8 mouse cellular contexts compared by ENCODE assay signal in the genomic region with DNA sequence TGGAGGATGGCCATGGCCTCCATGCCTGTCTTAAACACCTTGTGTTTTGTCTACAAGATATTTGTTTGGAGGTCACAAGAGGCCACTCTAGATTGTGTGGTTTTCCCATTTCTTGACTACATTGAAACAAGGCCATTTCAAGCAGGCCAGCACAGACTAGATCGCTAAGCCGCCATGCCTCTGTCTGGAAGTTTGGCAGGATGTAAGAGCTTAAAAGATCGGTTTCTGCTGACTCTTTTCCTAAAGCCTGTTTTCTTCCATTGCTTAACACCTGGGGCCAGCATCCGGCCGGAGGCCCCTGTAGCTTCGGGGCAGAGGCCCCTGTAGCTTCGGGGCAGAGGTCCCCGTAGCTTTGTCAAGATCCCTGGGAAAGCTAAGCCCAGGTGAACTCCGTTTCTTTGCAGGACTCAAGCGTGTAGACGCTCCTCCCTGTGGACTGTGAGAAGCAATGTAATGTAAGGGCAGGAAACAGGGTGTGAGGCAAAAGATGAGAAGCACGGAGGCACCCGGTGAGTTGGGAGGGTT.
A peak's percentile ranks its signal among the peaks of the same experiment; 100 is the strongest.
DNase-seq lines count a peak whose midpoint lies in the region; ATAC-seq lines count a peak whose summit lies in the region.

No protein-coding gene starts in this region.

- no peak overlapping the region for H3K9ac ChIP-seq in lung, embryonic 16.5 days (ENCODE audit: low read length)
- no peak overlapping the region for H3K9ac ChIP-seq in limb, embryonic 11.5 days (ENCODE audit: low read length)
- no peak overlapping the region for H3K9ac ChIP-seq in stomach, embryonic 14.5 days (replicated peaks; ENCODE audit: low read depth, low read length)

- H3K4me1 ChIP-seq in lung, embryonic 16.5 days (replicated peaks; ENCODE audit: control insufficient read depth, insufficient read depth, low read length): peaks cover 17% of the 10 kb centered on the region
- H3K4me1 ChIP-seq in limb, embryonic 11.5 days (ENCODE audit: control insufficient read depth, insufficient read depth, low read length): peaks cover 11% of the 10 kb centered on the region
- H3K4me1 ChIP-seq in stomach, embryonic 14.5 days (ENCODE audit: control insufficient read depth, insufficient read depth, low read length): peaks cover 21% of the 10 kb centered on the region

- H3K4me2 ChIP-seq in lung, embryonic 16.5 days (ENCODE audit: low read depth, low read length): peak overlapping the region; percentile 30; the same call in 1 of the 2 replicates
- H3K4me2 ChIP-seq in limb, embryonic 11.5 days (ENCODE audit: low read depth, severe bottlenecking): peak overlapping the region; percentile 11; the same call in 1 of the 2 replicates
- peak overlapping the region; percentile 36 for H3K4me2 ChIP-seq in stomach, embryonic 14.5 days (replicated peaks; ENCODE audit: low read depth, low read length)

- WGBS in lung, embryonic 16.5 days: 16% methylated on average over 13 of the region's 13 CpGs
- WGBS in limb, embryonic 11.5 days: 35% methylated on average over 13 of the region's 13 CpGs
- 16% methylated on average over 13 of the region's 13 CpGs for WGBS in stomach, embryonic 14.5 days

- H3K27me3 ChIP-seq in lung, embryonic 16.5 days (ENCODE audit: control insufficient read depth, insufficient read depth, low read depth, low read length): no peaks in the 10 kb centered on the region
- H3K27me3 ChIP-seq in limb, embryonic 11.5 days (ENCODE audit: control insufficient read depth, insufficient read depth, low read length): no peaks in the 10 kb centered on the region
- H3K27me3 ChIP-seq in stomach, embryonic 14.5 days (ENCODE audit: control insufficient read depth, insufficient read depth, low read length): no peaks in the 10 kb centered on the region

- intact Hi-C loops in gastrocnemius, postnatal 36 days (cut with DNase I): loop anchor here (5.0 kb wide), 2 partner anchors 35 to 80 kb away; no protein-coding TSS in a partner anchor

- H3K27ac ChIP-seq in lung, embryonic 16.5 days (ENCODE audit: low read length): peak overlapping the region; percentile 6; the same call in 1 of the 2 replicates
- no peak overlapping the region; the same call in 1 of the 2 replicates for H3K27ac ChIP-seq in limb, embryonic 11.5 days (replicated peaks; ENCODE audit: low read depth, low read length)
- H3K27ac ChIP-seq in stomach, embryonic 14.5 days (ENCODE audit: low read length): peak overlapping the region; percentile 79; the same call in 1 of the 2 replicates

- ATAC-seq in lung, embryonic 16.5 days (ENCODE audit: low read depth): peak; percentile 15; the same call in 1 of the 2 replicates
- ATAC-seq in limb, embryonic 11.5 days (ENCODE audit: insufficient number of reproducible peaks, low FRiP score, low TSS enrichment, low read depth): no peak
- no peak for ATAC-seq in stomach, embryonic 14.5 days (ENCODE audit: insufficient number of reproducible peaks, insufficient read depth, low FRiP score, low read depth)
- no peak for ATAC-seq in inflammation-experienced regulatory T-cells, adult 6 months

- H3K4me3 ChIP-seq in lung, embryonic 16.5 days (ENCODE audit: low read length): no peak overlapping the region
- no peak overlapping the region for H3K4me3 ChIP-seq in limb, embryonic 11.5 days (ENCODE audit: low read depth, low read length)
- H3K4me3 ChIP-seq in stomach, embryonic 14.5 days (ENCODE audit: low read depth, low read length): no peak overlapping the region

- no peaks in the 10 kb centered on the region for H3K36me3 ChIP-seq in lung, embryonic 16.5 days (ENCODE audit: control insufficient read depth, insufficient read depth, low read length)
- H3K36me3 ChIP-seq in limb, embryonic 11.5 days (ENCODE audit: control insufficient read depth, insufficient read depth, low read length): no peaks in the 10 kb centered on the region
- no peaks in the 10 kb centered on the region for H3K36me3 ChIP-seq in stomach, embryonic 14.5 days (ENCODE audit: control insufficient read depth, insufficient read depth, low read length)

- H3K9me3 ChIP-seq in lung, embryonic 16.5 days (ENCODE audit: control insufficient read depth, low read length): no peaks in the 10 kb centered on the region
- no peaks in the 10 kb centered on the region for H3K9me3 ChIP-seq in limb, embryonic 11.5 days (ENCODE audit: control insufficient read depth, low read length)
- no peaks in the 10 kb centered on the region for H3K9me3 ChIP-seq in stomach, embryonic 14.5 days (ENCODE audit: control insufficient read depth, low read depth, low read length)

- peak; percentile 27 for DNase-seq in embryo, embryonic 11 days
- DNase-seq in embryo, embryonic 10 days (ENCODE audit: low spot score): no peak
- DNase-seq in lung, postnatal 25 days (ENCODE audit: low spot score): no peak
- peak; percentile 32 for DNase-seq in limb, embryonic 11.5 days (ENCODE audit: low spot score)
- DNase-seq in gastrocnemius, postnatal 36 days: no peak

Comparison
In these comparisons a context has a peak if more than half of its experiments do, and no peak if none do; other contexts are left out.
1. DNase-seq: peak in embryo, embryonic 11 days (single experiment) and limb, embryonic 11.5 days (single experiment); none in embryo, embryonic 10 days (single experiment), lung, postnatal 25 days (single experiment) and gastrocnemius, postnatal 36 days (0 of 2).
2. Peak in every context shown above with its lines, with median percentiles within 50 percentile points of each other: H3K4me2 ChIP-seq.